Mouse (Mus musculus): Measurements from ENCODE around the gene Fam155a. TPM values are rescaled to one million over a fixed set of nuclear protein-coding genes. Genes with fewer than 3 reads are reported as not detected.
A peak's percentile ranks its signal among the peaks of the same experiment; 100 is the strongest.

The Fam155a gene
- total RNA-seq, 2 experiments from 2014 or later, result not detected

DNA sequence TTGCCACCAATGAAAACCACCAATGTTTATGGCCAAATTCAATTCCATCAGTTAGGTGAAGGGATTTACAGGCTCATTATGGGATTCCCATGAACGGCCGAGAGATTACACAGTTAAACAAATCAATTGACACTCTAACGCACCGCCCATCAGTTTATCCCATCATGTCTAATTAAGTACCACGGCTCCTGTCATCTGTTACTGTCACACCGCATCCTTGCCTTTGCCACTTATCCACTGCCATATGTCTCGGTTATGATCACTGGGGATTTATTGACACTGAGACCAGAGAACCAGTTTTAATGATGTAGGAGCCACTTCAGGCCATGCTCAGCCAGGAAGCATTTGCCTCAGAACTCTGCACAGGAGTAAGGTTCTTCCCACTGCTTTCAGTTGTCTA lies 588.5 kb downstream of the Fam155a start:
- DNase-seq (ENCODE audit: low spot score), result no peak

DNA sequence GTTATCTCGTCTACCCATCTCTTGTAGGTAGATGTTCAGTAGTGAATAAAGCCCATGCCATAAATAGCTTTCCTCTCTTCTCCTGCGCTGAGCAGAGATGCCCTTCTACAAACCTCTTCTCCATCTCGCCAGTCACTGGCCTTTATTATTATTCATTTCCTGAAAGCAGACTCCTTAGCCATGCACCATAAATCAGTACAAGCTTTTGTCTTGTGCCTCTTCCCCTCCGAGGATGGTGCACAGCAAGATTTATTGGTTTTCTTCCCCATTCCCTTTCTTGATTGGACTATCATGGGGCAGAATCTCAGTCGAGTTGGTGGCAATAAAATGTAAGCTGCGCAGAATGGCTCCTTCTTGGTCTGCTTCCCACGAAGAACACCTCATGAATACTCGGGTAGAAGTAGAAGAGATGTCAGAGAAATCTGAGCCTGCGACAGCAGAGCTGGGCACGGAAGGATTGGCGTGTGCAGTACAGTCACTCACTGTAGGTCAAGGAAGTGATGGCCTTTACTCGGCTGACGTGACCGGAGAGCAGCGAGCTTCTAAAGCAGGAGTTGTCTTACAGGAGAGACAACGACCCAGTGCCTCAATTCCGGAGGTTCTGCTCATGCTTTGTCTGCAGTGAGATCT lies 590.2 kb downstream of the Fam155a start:
- DNase-seq (ENCODE audit: low spot score), result no peak

DNA sequence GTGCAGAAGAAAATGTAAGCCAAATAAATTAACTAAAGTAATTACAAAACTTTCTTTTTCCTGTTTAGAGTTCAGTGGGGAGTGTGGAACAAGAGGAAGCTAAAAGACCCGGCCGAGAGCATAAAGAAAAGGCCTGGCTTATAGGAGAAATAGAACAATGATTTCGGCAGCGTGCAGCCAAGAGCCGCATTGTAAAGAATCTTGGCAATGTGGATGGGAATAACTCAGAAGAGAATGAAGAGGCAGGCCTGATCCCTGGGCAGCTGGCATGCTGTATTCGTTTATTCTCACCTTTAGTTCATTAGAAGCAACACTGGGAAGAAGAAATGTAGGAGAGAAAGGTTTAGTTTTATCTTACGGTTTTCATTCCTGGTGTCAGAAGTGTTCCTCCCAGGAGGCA lies 594.0 kb downstream of the Fam155a start:
- DNase-seq (ENCODE audit: low spot score), result no peak

DNA sequence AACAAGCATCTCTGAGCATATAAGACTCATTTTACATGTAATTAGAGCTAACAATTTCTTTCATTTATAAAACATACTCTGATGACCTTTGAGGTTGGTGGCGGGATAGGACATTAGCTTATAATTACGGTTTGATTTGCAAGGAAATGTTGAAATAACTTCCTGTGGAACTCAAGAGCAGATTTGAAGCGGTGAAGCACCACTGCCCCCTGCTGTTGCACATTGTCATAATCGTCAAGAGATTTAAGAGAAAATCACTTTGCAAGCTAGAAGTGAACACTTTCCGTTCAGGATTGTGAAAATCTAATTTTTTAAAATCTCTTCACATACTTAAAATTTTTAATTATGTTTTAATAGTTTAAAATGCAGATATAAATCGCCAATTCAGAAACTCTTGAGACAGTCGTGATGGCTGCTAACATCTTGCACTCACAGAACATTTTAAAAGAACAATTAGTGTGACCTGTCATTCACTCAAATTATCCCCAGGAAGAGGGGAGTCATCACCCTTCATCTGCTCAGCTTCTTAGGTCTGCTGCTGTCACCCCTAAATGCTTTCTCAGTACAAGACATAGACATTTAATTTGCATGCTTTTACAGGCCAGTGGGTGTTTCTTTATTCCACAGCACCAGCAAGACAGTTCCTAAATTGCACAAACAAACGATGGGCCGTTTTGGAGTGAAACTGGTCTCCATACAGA lies 595.9 kb downstream of the Fam155a start:
- DNase-seq (ENCODE audit: low spot score), result peak; percentile 44

DNA sequence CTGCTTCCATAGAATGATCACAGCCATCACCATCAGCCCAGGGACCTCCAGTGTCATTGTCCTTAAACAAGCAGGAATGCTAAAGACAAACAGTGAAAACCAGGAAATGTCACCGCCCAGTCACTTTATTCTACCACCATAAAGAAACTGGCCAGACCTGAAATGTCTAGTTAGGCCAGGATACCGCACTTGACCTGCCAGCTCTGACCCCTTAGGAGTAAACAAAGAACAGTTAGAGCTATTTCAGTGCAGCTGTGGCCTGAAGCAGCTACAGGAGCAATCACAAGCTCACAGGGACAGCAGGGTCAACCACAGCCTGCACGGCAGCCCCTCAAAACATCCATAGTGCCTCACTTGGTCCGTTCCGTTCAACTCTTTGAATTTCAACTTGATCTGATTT lies 599.1 kb downstream of the Fam155a start:
- DNase-seq (ENCODE audit: low spot score), result no peak

DNA sequence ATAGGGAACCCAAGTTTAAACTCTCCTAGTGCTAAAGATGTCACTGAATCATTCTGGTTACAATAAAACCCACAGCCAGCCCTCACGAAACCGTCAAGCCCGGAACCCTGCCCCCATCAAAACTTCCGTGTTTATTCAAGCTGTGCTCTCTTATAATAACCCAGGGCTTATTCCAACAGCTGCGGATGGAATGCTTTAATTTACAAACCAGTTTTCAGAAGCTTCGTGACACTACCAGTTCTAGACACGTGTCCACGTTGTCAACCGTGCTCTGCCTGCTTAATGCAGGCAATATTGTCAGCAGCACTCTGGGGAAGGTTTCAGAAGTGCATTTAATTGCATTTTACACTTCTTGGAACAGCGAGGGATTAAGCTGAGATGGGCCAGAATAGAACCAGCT lies 603.0 kb downstream of the Fam155a start:
- DNase-seq (ENCODE audit: low spot score), result no peak

DNA sequence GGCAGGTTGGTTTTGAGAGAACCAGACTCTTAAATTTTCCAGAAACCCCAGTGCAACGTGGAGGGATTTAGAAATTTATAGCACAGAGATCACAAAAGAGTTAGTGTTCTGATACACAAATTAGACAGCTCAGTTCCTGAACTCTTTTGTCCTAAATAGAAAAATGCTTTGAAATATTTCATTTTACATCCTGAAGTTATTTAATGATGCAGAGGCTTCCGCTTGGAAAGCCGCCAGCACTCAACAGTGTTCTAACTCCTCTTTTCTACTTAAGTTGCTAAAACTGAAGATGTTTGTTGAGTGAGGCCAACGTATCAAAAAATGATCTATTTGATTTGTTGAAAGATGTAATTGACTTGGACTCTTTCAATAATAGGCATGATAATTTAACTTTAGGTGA lies 609.4 kb downstream of the Fam155a start:
- DNase-seq (ENCODE audit: low spot score), result no peak

DNA sequence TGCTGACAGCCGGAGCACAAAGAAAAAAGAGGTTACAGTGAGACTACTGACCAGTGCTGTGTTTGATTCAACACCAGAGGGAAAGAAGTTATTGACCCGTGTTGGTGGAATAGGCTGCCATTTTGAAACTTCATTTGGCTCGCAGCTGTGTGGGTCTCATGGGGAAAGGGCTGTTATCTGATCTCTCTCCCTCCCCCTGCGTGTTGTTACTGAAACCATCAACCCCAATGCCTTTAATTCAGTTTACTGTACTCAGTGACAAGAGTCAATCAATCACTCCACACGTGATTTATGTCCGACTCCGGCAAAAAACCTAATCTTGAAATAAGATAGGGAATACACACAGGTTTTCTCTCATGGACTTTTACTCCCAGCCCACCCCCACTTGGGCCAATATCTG lies 611.6 kb downstream of the Fam155a start:
- no peak for DNase-seq (ENCODE audit: low spot score)

DNA sequence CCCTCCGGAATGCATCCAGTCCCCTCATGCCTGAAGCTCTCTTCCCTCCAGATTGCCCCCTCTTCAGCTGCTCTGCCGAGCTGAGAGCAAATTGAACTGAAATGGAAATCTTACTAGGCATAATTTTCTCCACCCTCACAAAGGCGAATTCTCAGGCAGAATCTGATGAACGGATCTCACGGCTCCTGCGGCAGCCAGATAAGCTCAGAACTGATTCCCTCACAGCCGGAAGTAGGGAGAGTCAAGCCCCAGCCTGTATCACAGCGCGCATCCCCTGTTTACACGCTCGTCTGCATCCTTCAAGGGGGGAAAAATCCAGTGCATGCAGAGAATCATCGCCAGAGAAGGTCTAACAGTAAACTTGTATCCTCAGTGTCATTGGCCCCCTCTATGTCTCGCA lies 612.3 kb downstream of the Fam155a start:
- DNase-seq (ENCODE audit: low spot score), result no peak

DNA sequence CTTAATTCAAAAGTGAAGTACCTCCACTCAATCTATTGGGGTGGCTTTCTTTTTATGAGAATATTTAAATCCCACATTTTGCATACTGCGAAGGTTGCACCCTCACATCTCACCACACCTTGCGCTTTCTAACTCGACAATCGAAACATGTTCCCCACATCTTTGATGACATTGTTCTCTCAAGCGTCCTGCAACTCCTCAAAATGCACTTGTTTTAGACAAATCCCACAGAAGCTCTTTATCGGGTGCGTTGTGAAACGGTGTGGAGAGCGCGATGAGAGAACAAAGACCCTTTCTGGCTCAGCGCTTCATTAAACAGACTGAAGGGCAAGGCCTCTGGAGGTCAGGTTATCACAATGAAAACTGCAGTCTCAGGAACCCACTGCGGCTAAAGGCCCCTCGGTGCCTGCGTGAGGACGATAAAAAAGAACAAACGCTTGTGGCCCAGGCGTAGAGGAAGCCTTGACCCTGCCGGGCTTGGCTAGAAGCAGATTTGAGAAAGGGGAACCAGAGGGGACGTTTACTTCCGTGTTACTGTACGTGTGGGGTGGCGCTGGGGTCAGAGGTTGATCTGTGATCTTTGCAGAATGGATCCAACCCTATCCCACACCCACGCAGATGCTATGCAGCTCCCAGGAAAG lies 613.7 kb downstream of the Fam155a start:
- DNase-seq (ENCODE audit: low spot score), result no peak

Small RNAs within 50 kb of the gene (microRNA-seq; reads per million reads assigned to microRNA genes)
- gene Gm47312, result not detected

Other genes with a start within 250 kb of the Fam155a start
- gene Gm10217, start 93.1 kb upstream of the Fam155a start, total RNA-seq (2021), result not detected
- gene Lig4, start 206.5 kb upstream of the Fam155a start, total RNA-seq (2021), result 1 to 10 TPM; 4.5 to 5.3 TPM
- 1 to 10 TPM; 6.3 to 6.4 TPM for gene Abhd13, start 206.5 kb upstream of the Fam155a start, total RNA-seq (2021)
- gene Tnfsf13b, start 235.3 kb upstream of the Fam155a start, total RNA-seq (2021), result 1 to 10 TPM in 1 of 2 experiments, under 1 TPM in 1; 0.76 to 1.0 TPM